Mouse (Mus musculus) heart, postnatal 0 days (tissue): ENCODE results near the gene Accs. TPM values are rescaled to one million over a fixed set of nuclear protein-coding genes. Genes with fewer than 3 reads are reported as not detected.

Source experiments
- ATAC-seq: fragments of 200-750 bp; cut with Nextera tagmentation; 2 replicates; pipeline ENCODE4 v1.8.0; 2017; ENCODE audit warnings: low read depth, moderate number of reproducible peaks, moderate library complexity; ENCODE audit not compliant: insufficient read depth
- DNase-seq: peaks from one replicate; pipeline ENCODE4 v3.0.0-alpha.2; 2016; ENCODE audit warnings: low spot score
- H3K27ac ChIP-seq: fragments of 300-500 bp; sonication (generic); 2 replicates; pipeline ENCODE4 v1.5.1; 2014; ENCODE audit warnings: low read depth, mild to moderate bottlenecking
- H3K27me3 ChIP-seq: fragments of 300-500 bp; sonication (generic); 2 replicates; pipeline ENCODE4 v1.6.1; 2014; ENCODE audit warnings: low read length, mixed read lengths; ENCODE audit not compliant: control insufficient read depth, insufficient read depth
- H3K36me3 ChIP-seq: fragments of 300-500 bp; sonication (generic); replicated peaks from 2 replicates; pipeline ENCODE4 v1.6.1; 2014; ENCODE audit warnings: low read length, mixed read lengths; ENCODE audit not compliant: control insufficient read depth, insufficient read depth
- H3K4me1 ChIP-seq: fragments of 300-500 bp; sonication (generic); 2 replicates; pipeline ENCODE4 v1.6.1; 2014; ENCODE audit warnings: antibody characterized with exemption; ENCODE audit not compliant: control insufficient read depth, insufficient read depth
- H3K4me2 ChIP-seq: fragments of 300-500 bp; sonication (generic); 2 replicates; pipeline ENCODE4 v1.6.1; 2014; ENCODE audit warnings: low read depth, mild to moderate bottlenecking, low read length, moderate library complexity
- H3K4me3 ChIP-seq: fragments of 300-500 bp; sonication (generic); 2 replicates; pipeline ENCODE4 v1.5.1; 2014; ENCODE audit warnings: low read depth, low read length
- H3K9ac ChIP-seq: fragments of 300-500 bp; sonication (generic); replicated peaks from 2 replicates; pipeline ENCODE4 v1.6.1; 2014; ENCODE audit warnings: low read depth, low read length, mixed read lengths
- H3K9me3 ChIP-seq: fragments of 300-500 bp; sonication (generic); replicated peaks from 2 replicates; pipeline ENCODE4 v1.6.1; 2016; ENCODE audit warnings: low read length; ENCODE audit not compliant: control insufficient read depth
- CTCF ChIP-seq: IDR thresholded peaks from 2 replicates; pipeline ENCODE4 v1.5.1; 2016; ENCODE audit warnings: antibody characterized with exemption, control low read depth, low read depth
- EP300 ChIP-seq: IDR thresholded peaks from 2 replicates; pipeline ENCODE4 v1.6.1; 2016; ENCODE audit warnings: antibody characterized with exemption, low read depth
- WGBS: fragments of 180-500 bp; shearing (Covaris S2); extraction: QIAGEN DNeasy Blood & Tissue Kit; methylation state at CpG from one replicate; pipeline ENCODE4 v1.1.7; 2014; 5-methylcytosine and 5-hydroxymethylcytosine counted together
- polyA plus RNA-seq: library from polyadenylated mRNA; unstranded; fragments of >200 nt; fragmentation: Nextera tagmentation; extraction: Ambion mirVana; gene quantifications from 2 replicates; pipeline ENCODE4 v1.2.1, GENCODE M21; 2015
- total RNA-seq: library from RNA; depleted of rRNA; stranded (reverse); fragments of >200 nt; gene quantifications from 2 replicates; pipeline ENCODE4 v1.2.3, GENCODE M21; 2014; ENCODE audit warnings: low replicate concordance

Accs gene
- total and polyA plus RNA-seq, 2 experiments from 2014 or later = 6.2 to 8.4 TPM

- H3K4me1 ChIP-seq = no peaks in the 10 kb centered on the region
- no peaks in the 10 kb centered on the region for H3K9me3 ChIP-seq
- TF ChIP-seq EP300 = no peak
- TF ChIP-seq CTCF = no peak
- H3K9ac ChIP-seq = no peak overlapping the region
- WGBS = 68% methylated on average over 4 of the region's 4 CpGs
- peaks cover 76% of the 10 kb centered on the region for H3K36me3 ChIP-seq
- no peak for ATAC-seq
- H3K27me3 ChIP-seq = no peaks in the 10 kb centered on the region
- no peak for DNase-seq
- H3K4me3 ChIP-seq = no peak overlapping the region
- no peak overlapping the region for H3K27ac ChIP-seq
- H3K4me2 ChIP-seq = no peak overlapping the region
Measured at GRCm38 (mm10) chr2:93805523-93805922, 44.2 kb downstream of the Accs start.

DNA sequence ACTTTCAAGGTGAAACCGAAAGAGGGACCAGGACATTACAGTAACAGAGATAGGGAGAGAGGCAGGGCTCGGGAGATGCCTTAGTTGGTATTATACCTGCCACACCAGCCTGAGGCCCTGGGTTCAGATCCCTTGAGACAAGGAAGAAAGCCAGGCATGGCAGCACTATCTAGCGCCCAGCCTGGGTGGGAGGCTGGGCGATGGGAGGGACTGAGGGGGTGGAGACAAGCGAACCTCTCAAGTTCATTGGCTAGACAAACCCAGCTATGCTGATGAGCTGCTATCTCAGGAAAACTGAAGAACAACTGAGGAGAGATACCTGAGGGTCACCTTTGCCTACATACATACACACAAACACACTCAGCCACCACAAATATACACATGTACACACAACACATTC lies 44.7 kb downstream of the Accs start:
- Histone ChIP-seq H3K36me3 (peaks cover 73% of the 10 kb centered on the region), H3K27me3 (no peaks in the 10 kb centered on the region), H3K4me1 (no peaks in the 10 kb centered on the region), H3K4me2 (no peak overlapping the region), H3K27ac (no peak overlapping the region), H3K4me3 (no peak overlapping the region), H3K9me3 (no peaks in the 10 kb centered on the region), H3K9ac (no peak overlapping the region)
- 82% methylated on average over 5 of the region's 5 CpGs for WGBS
- DNase-seq (no peak), ATAC-seq (no peak)
- TF ChIP-seq CTCF = no peak
- no peak for TF ChIP-seq EP300

GRCm38 (mm10) chr2:93802947-93803346 lies 46.8 kb downstream of the Accs start:
- H3K27ac ChIP-seq = no peak overlapping the region
- H3K4me2 ChIP-seq = no peak overlapping the region
- TF ChIP-seq EP300 (no peak), CTCF (no peak)
- H3K9me3 ChIP-seq = no peaks in the 10 kb centered on the region
- DNase-seq (no peak), ATAC-seq (no peak)
- WGBS = 87% methylated on average over 2 of the region's 2 CpGs
- no peaks in the 10 kb centered on the region for H3K27me3 ChIP-seq
- no peak overlapping the region for H3K9ac ChIP-seq
- H3K4me1 ChIP-seq = peaks cover 1% of the 10 kb centered on the region; the same call in 1 of the 2 replicates
- no peak overlapping the region for H3K4me3 ChIP-seq
- H3K36me3 ChIP-seq = peaks cover 63% of the 10 kb centered on the region

- no peak for ATAC-seq
- Histone ChIP-seq H3K27ac (no peak overlapping the region), H3K4me2 (no peak overlapping the region), H3K4me1 (peaks cover 13% of the 10 kb centered on the region), H3K4me3 (no peak overlapping the region), H3K27me3 (no peaks in the 10 kb centered on the region), H3K9ac (no peak overlapping the region), H3K36me3 (peaks cover 54% of the 10 kb centered on the region), H3K9me3 (no peaks in the 10 kb centered on the region)
- 76% methylated on average over 7 of the region's 7 CpGs for WGBS
- no peak for DNase-seq
- TF ChIP-seq EP300 (no peak), CTCF (no peak)
Measured at GRCm38 (mm10) chr2:93801097-93801496, 48.6 kb downstream of the Accs start.

- DNase-seq (peak; percentile 82), ATAC-seq (peak; percentile 94)
- Histone ChIP-seq H3K4me3 (no peak overlapping the region), H3K36me3 (peaks cover 60% of the 10 kb centered on the region), H3K4me1 (peaks cover 13% of the 10 kb centered on the region), H3K9ac (no peak overlapping the region), H3K27me3 (no peaks in the 10 kb centered on the region), H3K9me3 (no peaks in the 10 kb centered on the region), H3K4me2 (no peak overlapping the region), H3K27ac (peak overlapping the region; percentile 59)
- WGBS = 45% methylated on average over 19 of the region's 19 CpGs
- TF ChIP-seq EP300 (no peak), CTCF (no peak)
Measured at GRCm38 (mm10) chr2:93797162-93797795, 52.5 kb downstream of the Accs start.

GRCm38 (mm10) chr2:93794375-93794774 lies 55.4 kb downstream of the Accs start:
- peaks cover 55% of the 10 kb centered on the region for H3K36me3 ChIP-seq
- H3K27ac ChIP-seq = no peak overlapping the region
- no peak overlapping the region for H3K9ac ChIP-seq
- no peak overlapping the region for H3K4me2 ChIP-seq
- H3K4me1 ChIP-seq = peaks cover 13% of the 10 kb centered on the region
- no peak for ATAC-seq
- TF ChIP-seq EP300 = no peak
- TF ChIP-seq CTCF = no peak
- H3K27me3 ChIP-seq = no peaks in the 10 kb centered on the region
- 86% methylated on average over 5 of the region's 5 CpGs for WGBS
- no peak overlapping the region for H3K4me3 ChIP-seq
- DNase-seq = no peak
- no peaks in the 10 kb centered on the region for H3K9me3 ChIP-seq
